Mouse (Mus musculus) heart, adult 11 months (tissue): ENCODE data around the gene D10Wsu102e.
A peak's percentile ranks its signal among the peaks of the same experiment; 100 is the strongest.

Experiments used
- DNase-seq: peaks from one replicate; pipeline ENCODE4 v3.0.0; 2022

Gene D10Wsu102e

DNA sequence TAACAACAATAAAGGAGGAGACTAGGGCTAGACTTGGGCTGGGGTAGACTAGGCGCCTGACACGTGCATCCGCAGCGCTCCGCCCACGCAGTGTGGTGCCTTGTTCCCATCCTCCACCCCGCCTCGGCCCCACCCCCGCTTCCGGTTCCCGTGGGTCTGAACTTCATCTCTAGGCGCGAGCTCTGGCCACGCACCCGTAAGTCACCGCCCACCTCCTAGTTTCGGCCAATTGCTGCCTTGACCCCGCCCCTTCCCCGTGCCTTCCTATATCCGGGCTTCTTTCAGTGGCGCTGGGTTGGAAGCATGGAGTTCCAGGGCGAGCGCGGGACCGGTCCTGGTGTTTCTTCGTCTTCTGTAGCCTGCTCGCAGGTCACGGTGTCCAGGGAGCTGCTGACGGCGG lies at the start of gene D10Wsu102e:
D10Wsu102e (plus strand) TSS at position 266 of the 400 bp plus-strand sequence.
- DNase-seq = peak; percentile 100

DNA sequence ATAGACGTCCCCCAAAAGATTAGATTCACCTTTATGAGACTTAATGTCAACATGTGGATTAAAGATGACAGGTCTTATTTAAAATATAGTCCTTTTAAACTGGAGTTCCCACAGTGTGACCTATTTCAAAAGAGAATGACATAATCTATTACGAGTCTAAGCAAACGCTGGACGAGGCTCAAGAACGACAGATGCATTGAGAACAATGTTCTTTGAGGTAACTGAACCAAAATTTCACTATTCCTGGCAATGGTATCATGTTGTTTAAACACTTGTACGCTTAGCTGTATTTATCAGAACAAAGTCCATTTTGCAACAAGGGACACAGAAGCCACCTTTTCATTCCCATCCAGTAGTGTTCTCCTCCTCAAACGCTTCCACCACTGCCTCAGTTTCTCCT lies 49.7 kb upstream of the D10Wsu102e start:
- no peak for DNase-seq

DNA sequence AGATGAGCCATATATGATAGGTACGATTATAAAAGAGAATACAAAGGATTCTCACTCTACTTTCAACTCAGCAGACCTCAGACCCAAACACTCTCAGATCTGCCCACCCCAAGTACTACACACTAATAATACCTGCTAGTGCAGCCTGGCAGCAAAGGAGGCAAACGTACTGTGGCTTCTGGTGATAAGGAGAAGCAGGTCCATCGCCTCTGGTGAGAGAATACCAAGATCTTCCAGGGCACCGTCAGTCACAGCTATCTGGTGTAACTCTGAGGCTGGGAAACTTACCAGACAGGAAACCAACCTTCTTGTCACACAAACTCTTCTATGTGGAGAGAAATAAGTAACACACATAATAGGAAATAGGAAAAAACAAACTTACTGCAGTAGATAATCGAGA lies 47.0 kb upstream of the D10Wsu102e start:
- DNase-seq = peak; percentile 61

DNA sequence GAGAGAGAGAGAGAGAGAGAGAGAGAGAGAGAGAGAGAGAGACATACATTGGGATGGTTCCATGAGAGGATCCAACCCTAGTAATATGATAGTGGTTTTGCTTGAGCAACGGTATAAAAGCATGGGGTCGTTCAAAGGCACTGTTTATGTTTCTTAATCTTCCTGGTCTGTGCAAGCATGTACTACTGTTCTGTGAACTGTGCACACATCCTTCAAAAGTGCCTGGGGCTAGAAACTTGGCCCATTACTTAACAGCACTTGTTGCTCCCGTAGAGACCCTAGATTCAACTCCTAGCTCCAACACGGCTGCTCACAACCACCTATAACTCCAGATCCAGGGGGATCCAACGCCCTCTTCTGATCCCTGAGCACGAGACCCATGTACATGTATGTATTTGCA lies 39.6 kb upstream of the D10Wsu102e start:
- no peak for DNase-seq

DNA sequence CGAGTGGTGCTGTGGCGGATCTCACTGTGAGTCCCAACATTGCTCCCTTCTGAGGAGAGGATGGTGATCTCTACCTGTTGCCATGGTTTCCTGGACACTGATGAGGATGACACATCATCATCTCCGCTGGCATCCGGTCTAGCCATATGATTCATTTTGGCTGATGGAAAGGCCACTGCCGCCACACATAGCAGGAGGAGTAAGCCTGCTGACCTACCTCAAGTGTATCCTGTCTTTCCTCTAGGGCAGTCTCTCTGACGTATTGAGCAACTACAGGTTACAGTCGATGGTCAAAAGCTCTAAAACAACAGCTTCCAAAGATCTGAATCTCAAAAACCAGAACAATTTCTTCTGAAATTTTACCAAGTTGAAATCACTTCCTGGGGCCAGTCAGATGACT lies 39.2 kb upstream of the D10Wsu102e start:
- peak; percentile 70 for DNase-seq

DNA sequence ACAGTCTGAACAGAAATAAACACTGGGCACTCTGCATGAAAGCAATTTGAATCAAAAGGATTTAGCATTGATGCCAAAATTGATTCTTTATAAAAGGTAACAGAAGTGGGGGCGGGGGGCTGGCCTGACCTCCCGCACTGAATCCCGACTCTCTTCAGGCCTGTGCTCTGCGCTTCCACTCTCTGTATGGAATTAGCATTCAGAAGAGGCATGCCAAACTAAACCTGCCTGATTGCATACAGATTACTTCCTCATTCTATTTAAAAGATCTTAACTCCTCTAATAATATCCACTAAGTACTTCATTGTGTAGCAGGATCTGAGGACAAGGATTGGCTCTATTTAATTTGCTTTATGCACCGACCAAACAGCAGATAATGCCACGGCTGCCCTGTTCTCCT lies 38.5 kb upstream of the D10Wsu102e start:
- DNase-seq = no peak

DNA sequence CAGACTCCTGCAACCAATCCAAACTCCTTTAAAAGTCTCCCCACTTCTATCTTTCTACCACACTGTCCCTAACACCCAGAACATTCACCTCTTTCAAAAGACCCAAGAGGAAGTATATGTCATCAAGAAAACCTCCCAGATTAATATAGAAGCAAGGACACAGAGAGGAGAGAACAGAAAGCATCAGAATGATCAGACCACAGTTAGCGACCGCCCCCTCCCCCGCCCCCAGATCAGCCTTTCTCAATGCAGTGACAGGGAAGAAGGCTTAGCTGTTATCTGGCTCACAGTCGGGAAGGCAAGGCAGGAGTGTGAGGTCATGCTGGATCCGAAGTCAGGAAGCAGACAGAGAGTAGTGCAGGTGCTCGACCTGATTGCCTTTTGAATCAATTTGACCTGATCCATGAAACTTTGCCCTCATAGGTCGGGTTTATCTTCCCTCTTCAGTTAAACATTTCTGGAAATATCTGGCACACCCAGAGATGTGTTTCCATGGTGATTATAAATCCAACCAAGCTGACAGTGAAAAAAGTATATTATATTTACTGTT lies 37.4 kb upstream of the D10Wsu102e start:
- no peak for DNase-seq

DNA sequence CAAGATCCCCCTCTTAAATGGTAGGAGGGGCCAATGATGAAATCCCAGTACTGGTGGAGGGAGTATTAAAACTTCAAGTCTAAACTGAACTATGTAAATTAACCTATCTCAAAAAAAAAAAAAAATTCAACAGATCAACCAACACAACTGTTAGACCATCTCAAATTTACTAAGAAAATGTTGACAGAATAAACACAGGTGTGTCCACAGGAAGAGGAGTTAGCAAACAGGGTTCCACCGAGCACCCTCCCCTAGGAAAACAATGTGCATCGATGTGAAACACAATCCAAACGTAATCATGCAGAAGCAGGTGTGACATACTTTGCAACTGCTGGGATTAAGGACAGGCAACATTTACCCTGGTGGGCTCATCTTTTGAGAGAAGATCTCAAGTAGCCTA lies 35.1 kb upstream of the D10Wsu102e start:
- DNase-seq = no peak

DNA sequence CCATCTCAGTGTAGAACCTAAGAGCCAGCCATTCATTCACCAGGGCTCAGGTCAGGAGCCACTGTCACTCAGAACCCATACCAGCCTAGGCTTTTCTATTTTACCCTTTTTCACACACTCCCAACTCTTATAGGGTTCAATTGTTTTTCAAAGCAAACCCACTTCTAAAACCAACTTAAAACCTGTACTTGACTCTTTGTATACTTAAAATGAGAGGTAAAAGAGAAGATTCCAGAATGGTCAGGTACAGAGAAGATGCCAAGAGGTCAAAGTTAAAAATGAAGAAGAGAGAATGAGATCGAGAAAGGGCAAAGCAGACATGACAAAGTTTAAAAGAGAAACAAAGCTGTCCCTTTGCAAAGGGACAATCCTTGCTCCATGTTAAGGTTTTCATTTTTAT lies 34.1 kb upstream of the D10Wsu102e start:
- DNase-seq = no peak

DNA sequence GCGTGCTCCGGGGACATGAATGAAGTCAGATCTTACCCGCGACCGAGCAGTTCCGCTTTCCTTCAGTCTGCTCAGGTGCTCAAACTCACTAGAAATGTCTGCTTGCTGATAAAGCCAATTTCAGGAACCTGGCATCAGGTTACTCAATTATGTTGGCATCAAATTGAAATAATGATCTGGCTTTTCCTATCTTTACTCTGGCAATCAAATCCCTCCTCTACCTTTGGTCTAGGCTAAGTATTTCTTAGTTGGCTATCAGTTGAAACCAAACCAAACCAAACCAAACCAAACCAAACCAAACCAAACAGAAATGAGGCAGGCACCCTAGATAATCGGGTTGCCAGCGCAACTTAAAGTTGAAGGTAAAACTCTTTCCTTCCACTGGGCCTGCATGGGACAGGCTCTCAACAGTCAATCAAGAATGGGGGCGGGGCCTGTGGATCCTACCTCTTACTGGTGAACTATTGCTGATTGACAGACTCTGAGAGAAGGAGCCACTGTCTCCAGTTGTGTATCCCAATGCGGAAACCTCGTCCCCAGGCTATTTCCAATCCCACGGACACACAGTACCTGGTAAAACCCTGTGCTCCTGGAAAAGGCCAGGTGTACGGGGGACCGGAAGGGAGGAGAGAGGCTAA lies 33.3 kb upstream of the D10Wsu102e start:
- no peak for DNase-seq

DNA sequence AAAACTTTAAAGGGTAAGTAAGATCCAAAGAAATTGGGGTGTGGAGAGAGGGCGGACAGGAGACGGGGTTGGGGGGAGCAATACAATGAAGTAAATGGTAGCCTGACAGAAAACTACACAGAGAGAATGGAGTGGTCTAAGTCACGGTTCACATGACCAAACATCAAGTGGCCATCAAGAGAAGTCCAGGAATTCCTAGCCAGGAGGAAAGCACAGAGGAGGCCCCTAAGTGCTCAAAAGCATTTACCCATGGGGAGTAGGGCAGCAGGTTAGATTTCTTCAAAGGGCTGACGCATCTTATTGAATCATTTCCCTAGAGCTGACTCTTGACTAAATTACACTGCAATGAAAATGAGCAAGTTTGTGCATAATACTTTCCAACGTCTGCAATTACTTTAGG lies 31.2 kb upstream of the D10Wsu102e start:
- no peak for DNase-seq

DNA sequence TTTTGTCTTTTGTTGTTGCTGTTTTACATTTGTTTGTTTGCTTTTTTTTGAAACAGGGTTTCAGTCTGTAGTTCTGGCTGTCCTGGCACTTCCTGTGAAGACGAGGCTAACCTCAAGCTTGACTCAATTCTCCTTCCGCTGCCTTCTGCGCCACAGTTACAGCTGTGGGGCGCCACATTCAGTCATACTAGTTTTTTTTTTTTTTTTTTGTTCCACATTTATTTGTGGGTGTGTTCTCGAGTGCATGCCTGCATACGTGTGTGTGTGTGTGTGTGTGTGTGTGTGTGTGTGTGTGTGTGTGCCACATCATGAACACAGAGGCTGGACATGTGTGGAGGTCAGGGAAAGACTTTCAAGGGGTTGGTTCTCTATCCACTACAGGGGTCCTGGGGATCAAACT lies 29.7 kb upstream of the D10Wsu102e start:
- DNase-seq = no peak

DNA sequence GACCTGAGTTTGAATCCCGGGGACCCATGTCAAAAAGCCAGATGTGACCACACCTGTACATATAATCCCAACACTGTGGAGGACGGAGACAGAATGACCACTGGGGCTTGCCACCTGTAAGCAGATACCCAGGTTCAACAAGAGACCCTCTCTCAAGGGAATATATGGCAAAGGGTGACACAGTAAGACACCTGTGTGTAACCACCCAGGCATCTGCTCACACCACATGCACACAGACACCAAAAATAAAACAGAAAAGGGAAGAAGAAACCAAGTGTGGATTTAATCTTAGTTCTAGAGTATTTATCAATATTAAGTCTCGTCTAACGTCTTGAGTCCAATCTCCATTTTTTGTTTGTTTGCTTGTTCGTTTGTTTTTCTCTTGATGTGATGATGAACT lies 28.2 kb upstream of the D10Wsu102e start:
- no peak for DNase-seq

DNA sequence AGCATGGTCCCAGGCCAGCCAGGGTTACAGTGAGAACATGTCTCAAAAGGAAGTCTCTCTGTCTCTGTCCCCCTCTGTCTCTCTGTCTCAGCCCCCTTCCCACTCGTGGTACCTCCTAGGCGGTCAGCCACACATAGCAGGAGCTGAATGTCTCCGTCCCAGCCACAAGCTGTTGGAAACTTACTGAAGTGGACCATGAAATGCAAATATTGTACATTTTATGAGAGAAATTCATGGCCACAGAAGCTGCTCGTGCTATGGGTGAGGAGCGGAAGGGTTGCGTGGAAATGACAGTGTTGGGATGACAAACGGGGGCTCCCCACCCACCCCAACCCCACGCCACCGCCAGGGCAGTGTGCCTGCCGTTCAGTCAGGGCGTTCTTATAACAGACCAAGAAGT lies 27.4 kb upstream of the D10Wsu102e start:
- no peak for DNase-seq

DNA sequence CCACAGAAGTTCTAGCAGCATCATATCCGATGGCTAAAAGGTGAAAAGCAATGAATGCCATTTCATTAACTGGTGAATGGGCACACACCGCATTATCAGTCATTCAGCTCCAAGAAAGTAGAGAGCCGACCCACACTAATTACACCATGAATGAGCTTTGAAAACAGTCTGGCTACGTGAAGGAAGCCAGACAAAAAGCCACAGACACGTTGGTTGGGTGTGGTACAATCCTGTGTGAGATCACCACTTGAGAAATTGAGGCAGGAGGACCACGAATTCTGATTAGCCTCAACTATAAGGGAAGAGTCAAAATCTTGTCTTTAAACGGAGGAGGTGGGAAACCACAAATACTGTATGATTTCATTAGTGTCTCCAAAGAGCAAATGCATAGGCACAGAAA lies 23.7 kb upstream of the D10Wsu102e start:
- no peak for DNase-seq

DNA sequence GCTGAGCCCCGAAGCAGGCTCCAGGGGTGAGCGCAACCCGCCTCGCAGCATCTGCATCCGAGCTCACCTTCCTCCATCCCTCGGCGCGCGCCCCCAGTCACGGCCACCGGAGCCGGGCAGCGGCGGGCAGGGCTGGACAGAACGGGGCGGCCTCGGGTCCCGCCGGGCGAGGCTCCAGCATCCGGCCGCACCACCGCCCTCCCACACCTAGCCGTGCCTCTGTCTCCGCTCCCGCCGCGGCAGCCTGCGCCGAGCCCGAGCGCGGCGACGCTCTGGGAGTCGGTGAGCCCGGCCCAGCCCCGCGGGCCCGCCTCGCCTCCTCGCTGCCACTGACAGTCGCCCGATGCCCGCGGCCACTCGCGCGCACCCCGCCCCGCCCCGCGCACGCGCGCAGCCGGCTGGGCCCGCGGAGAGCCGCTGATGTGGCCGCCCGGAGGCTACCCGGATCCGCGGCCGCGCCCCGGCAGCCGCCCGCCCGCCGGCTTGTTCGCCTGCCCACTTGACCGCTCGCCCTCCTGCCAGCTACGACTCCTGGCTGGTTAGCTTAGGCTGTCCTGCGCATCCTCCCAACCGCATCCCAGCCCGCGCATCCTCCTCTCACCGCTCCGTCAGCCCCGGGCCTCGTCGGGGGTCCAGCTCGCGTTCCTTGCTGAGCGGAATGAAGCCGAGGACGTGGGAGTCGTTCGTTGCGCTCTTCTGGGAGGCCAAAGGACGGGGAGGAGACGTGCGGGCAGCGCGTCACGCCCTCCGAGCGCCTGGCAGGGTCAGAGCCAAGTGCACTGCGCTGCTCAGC lies 22.7 kb upstream of the D10Wsu102e start, which contains the start of gene Slc41a2:
Slc41a2 (minus strand) TSS at position 724 of the 793 bp plus-strand sequence.
- DNase-seq = peak; percentile 98

DNA sequence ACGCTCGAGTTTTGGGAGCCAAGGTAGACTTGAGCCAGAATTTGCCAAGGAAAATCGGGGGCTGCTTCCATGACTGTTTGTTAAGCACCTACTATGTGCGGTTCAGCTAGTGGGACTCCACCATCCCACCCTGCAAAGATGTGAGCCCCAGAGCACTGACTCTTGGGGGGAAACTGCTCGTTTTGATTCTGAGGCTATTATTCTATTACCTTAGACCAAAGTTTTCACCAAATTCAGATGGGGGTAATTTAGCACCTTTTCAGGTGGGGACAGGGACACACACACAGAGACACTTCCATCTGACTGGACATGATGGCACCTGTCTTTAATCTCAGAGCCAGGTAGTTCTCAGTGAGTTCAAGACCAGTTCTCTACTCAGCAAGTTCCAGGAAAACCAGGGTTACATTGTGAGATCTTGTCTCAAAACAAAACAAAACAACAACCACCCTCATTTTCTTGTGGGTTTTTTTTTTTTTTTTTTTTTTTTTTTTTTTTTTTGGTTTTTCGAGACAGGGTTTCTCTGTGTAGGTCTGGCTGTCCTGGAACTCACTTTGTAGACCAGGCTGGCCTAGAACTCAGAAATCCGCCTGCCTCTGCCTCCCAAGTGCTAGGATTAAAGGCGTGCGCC lies 21.9 kb upstream of the D10Wsu102e start:
- peak; percentile 88 for DNase-seq

DNA sequence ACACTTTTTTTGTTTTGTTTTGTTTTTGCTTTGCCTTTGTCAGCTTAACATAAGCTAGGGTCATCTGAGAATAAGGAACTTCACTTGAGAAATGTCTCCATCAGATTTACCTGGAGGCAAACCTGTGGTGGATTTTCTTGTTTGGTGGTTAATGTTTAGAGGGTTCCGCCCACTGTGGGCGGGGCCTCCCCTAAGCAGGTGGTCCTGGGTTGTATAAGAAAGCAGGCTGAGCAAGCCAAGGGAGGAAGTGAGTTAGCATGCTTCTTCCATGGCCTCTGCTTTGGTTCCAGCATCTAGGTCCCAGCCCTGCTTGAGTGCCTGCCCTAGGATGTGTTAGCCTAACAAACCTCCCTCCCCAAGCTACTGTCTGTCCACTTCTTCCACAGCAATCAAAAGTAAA lies 18.8 kb upstream of the D10Wsu102e start:
- no peak for DNase-seq

DNA sequence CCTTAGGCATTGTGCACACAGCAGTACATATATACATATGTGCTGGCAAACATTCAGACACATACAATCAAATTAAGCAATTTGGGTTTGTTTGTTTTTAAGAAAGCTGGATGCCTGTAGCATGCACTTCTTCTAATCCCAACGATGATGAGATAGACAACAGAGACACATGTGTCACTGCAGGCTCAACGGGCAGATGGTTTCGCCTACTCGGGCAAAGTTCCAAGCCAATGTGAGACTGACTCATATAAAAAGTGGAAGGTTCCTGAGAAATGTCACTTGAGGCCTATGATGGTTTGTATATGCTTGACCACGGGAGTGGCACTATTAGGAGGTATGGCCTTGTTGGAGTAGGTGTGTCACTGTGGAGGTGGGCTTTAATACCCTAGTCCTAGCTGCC lies 16.9 kb upstream of the D10Wsu102e start:
- peak; percentile 94 for DNase-seq

DNA sequence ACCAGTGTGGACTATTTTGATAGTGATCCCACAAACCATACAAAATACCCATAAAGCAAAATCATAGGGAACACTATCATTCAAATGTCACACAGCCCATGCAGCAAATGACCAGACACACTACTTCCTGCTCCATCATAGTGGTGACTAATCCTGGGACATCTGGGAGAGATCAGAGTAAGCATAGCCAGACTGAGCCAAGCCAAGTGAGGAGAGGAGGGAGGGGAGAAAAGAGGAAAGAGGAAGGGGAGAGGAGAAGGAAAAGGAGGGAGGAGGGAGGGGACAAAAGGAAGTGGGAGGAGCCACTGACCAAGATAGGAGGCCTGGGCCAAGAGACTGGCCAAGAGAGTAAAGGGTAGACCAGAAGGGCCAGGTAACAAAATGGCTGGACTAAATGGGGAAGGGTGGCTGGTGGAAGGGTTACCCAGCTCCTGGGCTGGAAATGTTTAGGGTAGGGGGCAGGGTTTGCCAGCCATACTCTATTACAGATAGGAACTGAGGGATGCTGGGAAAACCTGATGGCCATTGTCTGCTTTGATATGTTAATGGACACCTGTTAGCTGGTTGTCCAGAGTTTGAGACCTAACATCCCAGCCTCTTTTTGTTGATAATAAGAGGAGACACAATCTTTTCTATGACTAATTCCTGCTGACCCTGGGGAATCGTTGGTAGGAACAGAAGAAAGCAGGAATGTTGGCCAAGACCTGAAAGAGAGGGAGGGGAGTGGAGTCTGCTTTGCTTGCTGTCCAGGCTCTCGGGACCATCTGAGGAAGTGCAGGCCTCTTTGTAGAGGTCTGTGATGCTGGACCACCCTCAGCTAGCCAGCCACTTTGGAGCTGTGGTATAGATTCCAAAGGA lies 16.0 kb upstream of the D10Wsu102e start:
- DNase-seq = peak; percentile 92

DNA sequence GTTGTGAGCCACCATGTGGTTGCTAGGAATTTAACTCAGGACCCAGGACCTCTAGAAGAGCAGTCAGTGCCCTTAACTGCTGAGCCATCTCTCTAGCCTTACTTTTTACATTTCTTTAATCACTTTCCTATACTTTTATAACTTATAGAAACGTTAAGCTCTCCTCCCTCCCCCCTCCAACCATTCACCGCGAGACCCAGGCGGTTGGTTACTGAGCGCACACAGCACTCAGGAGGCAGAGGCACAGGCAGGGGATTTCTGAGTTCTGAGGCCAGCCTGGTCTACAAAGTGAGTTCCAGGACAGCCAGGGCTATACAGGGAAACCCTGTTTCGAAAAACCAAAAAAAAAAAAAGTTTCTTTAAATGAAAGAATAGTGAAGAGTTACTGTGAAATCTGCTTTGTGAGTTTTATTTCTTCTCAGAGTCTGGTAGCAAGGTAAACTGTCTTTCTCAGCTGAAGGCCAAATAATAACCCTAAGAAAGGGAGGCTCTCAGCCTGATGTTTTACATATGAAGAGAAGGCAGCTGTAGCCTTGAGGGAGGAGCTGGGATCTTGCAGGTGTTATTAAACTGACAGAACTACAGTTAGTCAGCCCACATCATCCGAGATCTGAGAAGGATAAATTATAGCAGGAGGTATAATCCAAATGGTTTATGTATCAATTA lies 14.2 kb upstream of the D10Wsu102e start:
- no peak for DNase-seq

DNA sequence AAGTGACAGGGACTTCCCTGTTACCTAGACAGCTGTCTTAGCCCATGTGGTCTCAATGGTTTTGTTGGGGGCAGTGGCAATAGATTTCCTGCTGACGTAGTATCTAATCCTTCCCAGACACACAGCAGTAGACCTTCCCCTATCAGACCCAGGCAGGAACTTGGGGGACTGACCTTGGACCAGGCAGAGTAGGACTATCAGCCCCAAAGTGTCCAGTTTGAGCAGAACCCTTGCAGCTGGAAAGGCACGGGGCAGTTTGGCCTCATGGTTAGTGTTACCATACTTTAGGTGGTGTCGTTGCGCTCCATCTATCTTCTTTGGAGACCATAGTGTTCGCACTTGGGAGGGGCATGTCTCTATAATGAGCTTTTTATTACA lies 13.7 kb upstream of the D10Wsu102e start:
- no peak for DNase-seq
